Mouse (Mus musculus): ENCODE measurements around the gene Poldip2. TPM values are rescaled to one million over a fixed set of nuclear protein-coding genes. Genes with fewer than 3 reads are reported as not detected.
"Not testable (repeated sequence)": the region's sequence is repeated elsewhere in the genome, so short reads cannot be mapped to it uniquely, and the experiment has no call there.

Gene Poldip2
- polyA plus RNA-seq, 1 experiment from 2014 or later = 160 TPM

DNA sequence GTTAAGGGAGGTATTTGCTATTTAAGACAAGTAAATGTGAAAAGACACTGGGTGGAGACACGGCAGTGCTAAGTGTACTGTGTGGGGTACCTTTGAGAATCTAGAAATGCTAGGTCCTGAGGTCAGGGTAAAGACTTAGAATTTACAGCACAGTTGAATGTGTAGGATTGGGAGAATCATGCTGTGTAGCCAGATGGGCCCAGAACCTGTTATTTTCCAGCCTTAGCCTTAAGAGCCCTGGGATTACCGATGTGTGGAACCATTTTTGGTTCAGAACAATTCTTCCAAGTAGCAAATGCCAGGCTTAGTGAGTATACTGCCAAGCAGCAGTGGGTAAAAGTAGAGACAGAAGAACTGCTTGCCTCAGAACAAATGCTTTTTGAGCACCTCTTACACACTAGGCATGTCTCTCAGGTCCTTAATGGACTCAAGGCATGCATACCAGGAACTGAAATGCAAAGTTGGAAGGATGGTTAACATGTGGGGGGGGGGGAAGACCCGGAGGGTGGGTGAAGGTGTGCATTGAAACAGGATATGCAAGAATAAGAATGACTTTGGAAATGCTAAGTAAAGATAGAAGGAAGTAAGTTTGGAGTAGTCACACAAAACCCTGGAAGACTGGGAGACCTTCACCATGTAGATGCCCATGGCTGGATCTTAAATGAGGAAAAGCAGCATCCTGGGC is 1.3 kb downstream of the Poldip2 start:
- H3K4me3 ChIP-seq = peak overlapping the region; percentile 88
- H3K27me3 ChIP-seq (ENCODE audit: insufficient read depth, poor library complexity, severe bottlenecking) = no peaks in the 10 kb centered on the region
- peaks cover 57% of the 10 kb centered on the region for H3K36me3 ChIP-seq
- no peaks in the 10 kb centered on the region for H3K9me3 ChIP-seq
- WGBS = 85% methylated on average over 3 of the region's 3 CpGs
- peaks cover 18% of the 10 kb centered on the region for H3K4me1 ChIP-seq
- no peak for DNase-seq (ENCODE audit: low spot score)
- peak overlapping the region; percentile 97; the same call in 1 of the 2 replicates for H3K27ac ChIP-seq

DNA sequence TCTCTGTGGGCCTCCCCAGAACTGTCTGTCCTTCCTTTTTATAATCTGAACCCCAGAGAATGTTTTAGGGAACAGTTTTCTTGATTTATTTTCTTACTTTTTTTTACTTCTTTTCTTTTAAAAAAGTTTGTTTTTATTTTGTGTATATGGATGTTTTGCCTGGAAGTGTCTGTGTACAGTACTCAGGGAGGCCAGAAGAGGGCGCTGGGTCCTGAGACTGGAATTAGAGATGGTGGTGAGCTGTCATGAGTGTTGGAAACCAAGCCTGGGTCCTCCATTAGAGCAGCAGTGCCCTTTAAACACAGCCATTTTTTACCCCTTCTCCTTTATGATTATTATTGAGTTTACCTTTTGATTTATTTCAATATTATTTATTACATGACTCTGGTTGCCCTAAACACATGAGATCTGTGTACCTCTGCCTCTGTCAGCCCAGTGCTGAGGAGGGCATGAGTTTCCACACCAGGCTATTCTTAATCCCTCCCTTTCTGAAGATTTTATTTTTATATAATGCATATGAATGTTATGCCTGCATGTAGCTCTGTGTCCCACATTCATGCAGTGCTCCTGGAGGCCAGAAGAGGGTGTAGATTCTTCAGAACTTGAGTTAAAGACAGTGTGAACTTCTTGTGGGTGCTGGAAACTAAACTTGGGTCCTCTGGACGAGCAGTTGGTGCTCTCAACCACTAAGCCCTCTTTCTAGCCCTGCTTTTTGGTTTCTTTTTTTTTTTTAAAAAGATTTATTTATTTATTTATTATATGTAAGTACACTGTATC is 3.7 kb downstream of the Poldip2 start:
- Histone ChIP-seq H3K36me3 (peaks cover 62% of the 10 kb centered on the region), H3K9me3 (no peaks in the 10 kb centered on the region), H3K27me3 (ENCODE audit: insufficient read depth, poor library complexity, severe bottlenecking) (no peaks in the 10 kb centered on the region), H3K4me3 (no peak overlapping the region), H3K4me1 (peaks cover 18% of the 10 kb centered on the region), H3K27ac (no peak overlapping the region)
- WGBS = 62% methylated on average over 2 of the region's 2 CpGs
- DNase-seq (ENCODE audit: low spot score) = no peak

DNA sequence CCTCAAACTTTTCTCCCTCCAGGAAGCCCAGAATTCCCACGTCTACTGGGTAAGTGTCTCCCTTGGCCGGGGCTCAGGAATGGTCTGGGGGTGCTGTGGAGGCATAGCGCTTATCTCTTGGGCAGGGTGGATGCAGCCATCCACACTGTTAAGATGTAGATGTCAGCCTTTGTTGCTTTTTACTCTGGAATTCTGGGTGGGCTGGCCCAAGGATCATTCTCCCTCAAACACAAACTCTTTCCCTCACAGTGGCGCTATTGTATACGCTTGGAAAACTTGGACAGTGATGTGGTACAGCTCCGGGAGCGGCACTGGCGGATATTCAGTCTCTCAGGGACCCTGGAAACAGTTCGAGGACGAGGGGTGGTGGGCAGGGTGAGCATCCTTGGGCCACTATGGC is 6.9 kb downstream of the Poldip2 start:
- Histone ChIP-seq H3K36me3 (peaks cover 94% of the 10 kb centered on the region), H3K4me3 (no peak overlapping the region), H3K27ac (no peak overlapping the region), H3K9me3 (no peaks in the 10 kb centered on the region), H3K27me3 (ENCODE audit: insufficient read depth, poor library complexity, severe bottlenecking) (no peaks in the 10 kb centered on the region), H3K4me1 (no peaks in the 10 kb centered on the region)
- WGBS = 89% methylated on average over 10 of the region's 10 CpGs
- DNase-seq (ENCODE audit: low spot score) = no peak

DNA sequence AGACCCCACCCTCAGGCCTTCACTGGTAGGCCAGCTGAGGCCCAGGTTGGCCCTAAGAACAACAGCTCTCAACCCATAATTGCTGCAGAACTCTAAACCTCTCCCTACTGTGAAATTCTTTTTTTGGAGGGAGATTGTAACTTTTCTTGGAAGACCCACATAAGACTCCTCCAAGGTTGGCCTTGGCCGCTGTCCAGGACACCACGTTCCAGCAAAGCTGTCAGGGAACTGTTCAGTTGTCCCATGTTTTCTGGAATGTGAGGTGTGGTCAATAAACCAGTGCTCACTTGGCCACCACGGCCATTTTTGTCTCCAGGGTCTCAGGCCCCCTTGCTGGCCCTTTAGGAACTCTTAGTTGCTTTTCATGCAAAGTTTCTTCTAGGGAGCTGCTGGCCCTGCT is 9.9 kb downstream of the Poldip2 start:
- no peak for DNase-seq (ENCODE audit: low spot score)
- H3K4me1 ChIP-seq = no peaks in the 10 kb centered on the region; the same call in 1 of the 2 replicates
- H3K4me3 ChIP-seq = no peak overlapping the region
- H3K27me3 ChIP-seq (ENCODE audit: insufficient read depth, poor library complexity, severe bottlenecking) = no peaks in the 10 kb centered on the region
- 91% methylated on average over 3 of the region's 3 CpGs for WGBS
- H3K36me3 ChIP-seq = peaks cover 95% of the 10 kb centered on the region
- no peaks in the 10 kb centered on the region for H3K9me3 ChIP-seq
- no peak overlapping the region for H3K27ac ChIP-seq

DNA sequence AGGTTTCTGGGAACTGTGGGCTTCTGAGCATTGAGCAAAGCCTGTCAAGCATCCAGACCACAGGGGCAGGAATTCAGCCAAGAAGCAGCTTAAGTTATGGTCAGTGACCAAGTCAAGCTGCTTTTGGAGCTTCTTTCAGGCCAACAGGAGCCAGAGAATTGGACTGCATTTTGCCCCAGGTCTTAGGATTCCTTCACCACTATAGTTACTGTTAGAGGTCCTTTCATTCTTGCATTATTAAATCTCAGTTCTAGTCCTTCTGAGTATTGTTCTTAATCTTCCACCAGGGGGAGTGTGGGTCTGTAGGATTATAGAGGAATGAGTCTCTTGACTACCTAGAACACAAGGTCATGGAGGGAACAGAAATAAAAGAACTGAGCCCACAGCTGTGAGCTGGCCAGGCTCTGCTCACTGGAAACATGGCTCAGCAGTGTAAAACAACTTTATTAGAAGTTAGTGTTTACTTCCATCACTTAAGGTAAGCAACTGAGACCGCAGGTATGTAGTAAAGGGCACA is 10.5 kb downstream of the Poldip2 start:
- DNase-seq (ENCODE audit: low spot score) = no peak
- Histone ChIP-seq H3K27me3 (ENCODE audit: insufficient read depth, poor library complexity, severe bottlenecking) (no peaks in the 10 kb centered on the region), H3K4me3 (no peak overlapping the region), H3K27ac (no peak overlapping the region), H3K36me3 (peaks cover 98% of the 10 kb centered on the region), H3K9me3 (no peaks in the 10 kb centered on the region), H3K4me1 (no peaks in the 10 kb centered on the region; the same call in 1 of the 2 replicates)
- 91% methylated on average over 1 of the region's 1 CpGs for WGBS

DNA sequence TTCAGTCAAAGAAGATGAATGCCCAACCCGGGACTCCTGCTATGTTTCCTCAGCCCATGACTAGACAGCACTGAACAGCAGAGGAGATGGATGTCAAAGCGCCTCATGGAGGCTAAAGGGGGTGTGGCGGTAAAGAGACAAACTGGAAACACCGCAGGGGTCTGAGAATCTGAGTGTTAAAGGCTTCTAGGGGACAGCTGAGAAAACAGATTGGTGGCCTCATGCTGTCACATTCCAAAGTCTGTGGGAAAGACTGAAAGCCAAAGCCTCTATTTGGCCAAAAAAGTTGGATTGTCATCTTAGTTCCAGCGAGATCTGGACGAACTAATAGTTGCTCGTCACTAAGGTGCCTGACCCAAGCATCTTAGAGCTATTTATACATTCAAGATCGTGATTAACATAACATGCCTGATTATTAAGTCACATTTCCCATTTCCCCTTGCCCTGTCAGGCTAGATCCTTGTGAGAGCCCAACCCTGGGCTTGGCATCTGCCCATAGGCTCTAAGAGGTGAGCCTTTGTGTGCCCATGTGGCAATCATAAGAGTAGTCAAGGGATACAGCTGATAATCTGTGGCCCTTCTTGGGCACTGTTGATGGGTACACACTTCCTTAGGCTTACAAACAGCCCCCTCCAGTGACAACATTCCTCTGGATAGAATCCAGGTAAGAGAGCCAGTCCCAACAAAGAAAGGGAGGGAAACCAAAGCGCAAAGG is 11.4 kb downstream of the Poldip2 start:
- Histone ChIP-seq H3K36me3 (peaks cover 98% of the 10 kb centered on the region), H3K4me1 (peaks cover 3% of the 10 kb centered on the region; the same call in 1 of the 2 replicates), H3K27ac (no peak overlapping the region), H3K4me3 (no peak overlapping the region), H3K9me3 (no peaks in the 10 kb centered on the region), H3K27me3 (ENCODE audit: insufficient read depth, poor library complexity, severe bottlenecking) (no peaks in the 10 kb centered on the region)
- WGBS = 83% methylated on average over 9 of the region's 9 CpGs
- DNase-seq (ENCODE audit: low spot score) = no peak

DNA sequence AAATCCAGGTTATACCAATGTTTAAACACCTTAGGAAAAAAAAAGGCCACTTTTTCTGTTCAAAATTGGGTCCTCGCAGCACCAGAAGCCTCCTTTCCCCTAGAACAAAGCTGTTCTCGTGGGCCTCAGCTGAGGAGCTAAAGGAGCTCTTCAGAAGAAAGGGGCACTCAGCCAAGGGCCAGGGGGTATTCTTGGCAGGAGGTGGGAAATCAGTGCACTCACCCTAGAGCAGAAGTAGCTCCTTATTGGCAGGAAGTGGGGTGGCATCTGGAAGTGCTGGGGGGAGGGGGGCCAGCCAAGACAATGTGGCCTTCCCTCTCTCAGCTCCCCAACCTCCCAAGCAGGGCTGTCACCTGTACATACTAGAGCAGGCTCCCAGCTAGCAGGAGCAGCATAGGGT is 12.8 kb downstream of the Poldip2 start:
- WGBS = 81% methylated on average over 2 of the region's 2 CpGs
- H3K4me1 ChIP-seq = peaks cover 3% of the 10 kb centered on the region; the same call in 1 of the 2 replicates
- no peaks in the 10 kb centered on the region for H3K27me3 ChIP-seq (ENCODE audit: insufficient read depth, poor library complexity, severe bottlenecking)
- H3K9me3 ChIP-seq = no peaks in the 10 kb centered on the region
- DNase-seq (ENCODE audit: low spot score) = no peak
- H3K36me3 ChIP-seq = peaks cover 98% of the 10 kb centered on the region
- no peak overlapping the region for H3K4me3 ChIP-seq
- no peak overlapping the region for H3K27ac ChIP-seq

DNA sequence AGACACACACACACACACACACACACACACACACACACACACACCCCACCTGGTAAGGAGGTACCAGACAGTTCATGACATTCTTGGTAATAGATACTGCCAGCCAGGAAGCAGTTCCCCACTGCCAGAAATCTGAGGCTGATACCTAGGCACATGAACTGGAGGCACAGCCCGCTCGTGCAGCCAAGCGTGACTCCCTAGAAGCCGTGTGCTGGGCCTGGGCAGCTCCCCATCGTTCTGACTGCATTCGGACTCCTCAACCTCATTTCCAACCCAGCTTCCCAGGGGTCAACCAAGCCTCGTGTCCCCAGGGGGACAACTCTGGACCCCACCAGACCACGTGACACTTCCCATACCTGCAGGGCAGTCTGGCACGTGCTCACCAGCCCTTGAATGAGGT is 16.7 kb downstream of the Poldip2 start:
- WGBS = 88% methylated on average over 9 of the region's 9 CpGs

DNA sequence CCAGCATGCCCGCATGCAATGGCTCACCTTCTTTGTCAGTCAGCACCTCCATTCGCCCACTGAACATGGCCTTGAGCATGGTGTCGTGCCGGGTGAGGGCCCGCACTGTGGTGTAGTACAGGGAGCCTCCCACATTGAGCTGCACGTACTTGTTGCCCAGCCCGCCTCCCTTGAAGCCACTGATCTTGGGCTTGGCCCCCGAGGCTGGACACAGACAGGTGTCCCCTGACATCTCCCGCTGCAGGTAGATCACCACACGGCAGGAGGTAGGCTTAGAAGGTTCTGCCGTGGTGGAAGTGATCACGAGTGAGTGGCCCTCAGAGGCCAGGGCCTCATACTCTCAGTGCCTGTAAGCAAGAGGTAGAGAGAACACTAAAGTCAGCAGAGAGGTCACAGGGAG is 18.0 kb downstream of the Poldip2 start:
- peak overlapping the region; percentile 60; the same call in 1 of the 2 replicates for H3K27ac ChIP-seq
- 87% methylated on average over 12 of the region's 12 CpGs for WGBS
- peaks cover 67% of the 10 kb centered on the region for H3K36me3 ChIP-seq
- no peak overlapping the region for H3K4me3 ChIP-seq
- DNase-seq (ENCODE audit: low spot score) = no peak
- H3K4me1 ChIP-seq = peaks cover 22% of the 10 kb centered on the region
- H3K9me3 ChIP-seq = no peaks in the 10 kb centered on the region
- no peaks in the 10 kb centered on the region for H3K27me3 ChIP-seq (ENCODE audit: insufficient read depth, poor library complexity, severe bottlenecking)

More for the DNA sequence above, 16.7 kb downstream of the Poldip2 start:
- DNase-seq (ENCODE audit: low spot score) = no peak
- no peaks in the 10 kb centered on the region for H3K9me3 ChIP-seq
- peaks cover 80% of the 10 kb centered on the region for H3K36me3 ChIP-seq
- no peaks in the 10 kb centered on the region for H3K27me3 ChIP-seq (ENCODE audit: insufficient read depth, poor library complexity, severe bottlenecking)
- H3K27ac ChIP-seq = no peak overlapping the region
- H3K4me1 ChIP-seq = peaks cover 13% of the 10 kb centered on the region; the same call in 1 of the 2 replicates
- H3K4me3 ChIP-seq = no peak overlapping the region

DNA sequence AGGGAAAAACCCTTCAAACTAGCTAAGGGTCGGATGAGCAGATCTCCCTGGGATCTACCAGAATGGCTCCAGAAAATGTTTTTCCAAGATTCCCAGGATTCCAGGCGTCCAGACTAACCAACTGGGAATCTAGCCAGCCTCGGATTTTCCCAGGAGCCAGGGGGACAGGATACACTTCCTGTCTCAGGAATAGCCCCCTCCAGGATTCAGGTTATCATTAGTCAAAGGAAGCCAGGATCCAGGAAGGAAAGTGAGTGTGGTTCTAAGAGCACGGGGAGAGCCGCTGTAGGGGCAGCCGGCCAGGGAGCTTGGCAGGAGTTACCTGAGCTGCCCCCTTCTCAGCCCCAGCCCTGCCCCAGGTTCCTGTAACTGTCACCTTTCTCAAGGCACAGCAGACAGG is 19.1 kb downstream of the Poldip2 start:
- 66% methylated on average over 6 of the region's 6 CpGs for WGBS
- H3K4me3 ChIP-seq = no peak overlapping the region
- peaks cover 57% of the 10 kb centered on the region for H3K36me3 ChIP-seq
- H3K9me3 ChIP-seq = no peaks in the 10 kb centered on the region
- 0 out of 2 replicates have a peak overlapping the region, but pooled peaks have one; percentile 60 for H3K27ac ChIP-seq
- H3K27me3 ChIP-seq (ENCODE audit: insufficient read depth, poor library complexity, severe bottlenecking) = no peaks in the 10 kb centered on the region
- DNase-seq (ENCODE audit: low spot score) = no peak
- peaks cover 26% of the 10 kb centered on the region for H3K4me1 ChIP-seq

DNA sequence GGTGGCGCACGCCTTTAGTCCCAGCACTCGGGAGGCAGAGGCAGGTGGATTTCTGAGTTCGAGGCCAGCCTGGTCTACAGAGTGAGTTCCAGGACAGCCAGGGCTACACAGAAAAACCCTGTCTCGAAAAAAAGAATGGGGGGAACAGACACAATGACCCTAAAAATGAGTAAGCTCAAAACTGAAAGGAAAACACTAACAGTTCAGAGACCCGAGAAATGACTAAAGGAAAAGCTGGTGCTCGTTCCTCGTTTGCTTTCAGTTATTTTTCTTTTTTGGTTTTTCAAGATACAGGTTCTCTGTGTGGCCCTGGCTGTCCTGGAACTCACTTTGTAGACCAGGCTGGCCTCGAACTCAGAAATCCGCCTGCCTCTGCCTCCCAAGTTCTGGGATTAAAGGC is 19.5 kb downstream of the Poldip2 start:
- H3K9me3 ChIP-seq; H3K27me3 ChIP-seq (ENCODE audit: insufficient read depth, poor library complexity, severe bottlenecking); H3K27ac ChIP-seq; DNase-seq (ENCODE audit: low spot score); H3K4me3 ChIP-seq: not testable (repeated sequence)
- WGBS = 80% methylated on average over 10 of the region's 10 CpGs
- Histone ChIP-seq H3K36me3 (peaks cover 52% of the 10 kb centered on the region), H3K4me1 (peaks cover 26% of the 10 kb centered on the region)

DNA sequence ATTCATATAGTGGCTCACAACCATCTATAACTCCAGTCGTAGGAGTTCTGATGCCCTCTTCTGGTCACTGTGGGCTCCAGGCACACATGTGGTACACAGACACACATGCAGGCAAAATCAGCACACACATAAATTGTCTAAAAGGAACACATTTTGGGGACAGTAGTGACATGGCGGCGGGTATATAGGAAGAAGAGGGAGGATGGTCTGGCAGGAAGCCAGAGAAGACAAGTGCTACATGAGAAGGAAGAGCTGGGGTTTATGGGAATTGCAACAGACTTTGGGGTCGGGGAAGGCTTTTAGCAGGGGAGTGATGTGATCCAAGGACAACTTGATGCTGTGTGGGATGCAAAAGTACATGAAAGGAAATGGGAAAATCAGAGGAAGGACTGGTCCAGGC is 22.5 kb downstream of the Poldip2 start:
- Histone ChIP-seq H3K27ac (no peak overlapping the region), H3K36me3 (peaks cover 34% of the 10 kb centered on the region), H3K27me3 (ENCODE audit: insufficient read depth, poor library complexity, severe bottlenecking) (no peaks in the 10 kb centered on the region), H3K4me3 (peak overlapping the region; percentile 87), H3K9me3 (no peaks in the 10 kb centered on the region), H3K4me1 (peaks cover 35% of the 10 kb centered on the region)
- DNase-seq (ENCODE audit: low spot score) = no peak
- 78% methylated on average over 4 of the region's 4 CpGs for WGBS

Measured in heart, embryonic 10.5 days (tissue).